Mouse (Mus musculus) telencephalon, adult 2 months (tissue): ENCODE measurements at regions not wholly inside any gene's neighbourhood (a gene's known extent, or its start where the extent isn't known, plus 50 kb on each side); places are given as distances from the start of the nearest gene placed in this dataset.
A peak's percentile ranks its signal among the peaks of the same experiment; 100 is the strongest.

Experiments
- DNase-seq: peaks from one replicate; pipeline ENCODE4 v3.0.0-alpha.2; 2011; ENCODE audit warnings: low read depth, low spot score

DNA sequence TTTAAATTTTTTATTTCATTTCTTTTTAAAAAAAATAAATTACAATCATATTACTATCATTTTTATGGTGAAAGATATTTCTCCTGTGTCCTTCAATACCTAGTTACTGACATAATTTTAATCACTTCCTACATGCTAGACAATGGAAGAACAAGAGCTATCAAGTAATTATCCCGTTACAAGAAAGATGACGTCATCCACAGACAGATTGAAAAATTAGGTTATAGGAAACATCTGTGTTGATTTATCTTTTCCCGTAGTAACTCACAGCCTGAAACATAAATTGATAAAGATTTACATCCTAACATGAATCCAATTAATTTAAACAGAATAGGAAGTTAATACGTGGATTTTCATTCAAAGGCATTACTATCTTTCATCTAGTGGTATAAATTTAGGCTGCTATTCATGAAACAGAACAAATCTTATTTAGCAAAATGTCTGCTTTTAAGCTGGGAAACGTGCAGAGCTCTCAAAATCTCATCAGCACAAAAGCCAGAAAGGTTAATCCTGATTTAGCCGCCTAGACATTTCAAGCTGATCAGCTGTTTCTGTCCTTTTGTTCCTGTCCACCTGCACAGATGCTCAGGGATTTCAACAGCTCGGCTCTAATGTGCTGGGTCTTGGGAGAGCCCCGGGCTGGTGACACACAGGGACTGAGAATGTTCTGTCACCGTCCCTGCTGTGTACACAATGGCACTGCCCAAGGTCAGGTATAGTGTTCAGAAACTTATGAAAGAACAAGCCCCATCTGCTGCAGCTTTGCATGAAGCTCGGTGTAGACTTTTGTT is 189.0 kb upstream of the Cd180 start:
- no peak for DNase-seq

DNA sequence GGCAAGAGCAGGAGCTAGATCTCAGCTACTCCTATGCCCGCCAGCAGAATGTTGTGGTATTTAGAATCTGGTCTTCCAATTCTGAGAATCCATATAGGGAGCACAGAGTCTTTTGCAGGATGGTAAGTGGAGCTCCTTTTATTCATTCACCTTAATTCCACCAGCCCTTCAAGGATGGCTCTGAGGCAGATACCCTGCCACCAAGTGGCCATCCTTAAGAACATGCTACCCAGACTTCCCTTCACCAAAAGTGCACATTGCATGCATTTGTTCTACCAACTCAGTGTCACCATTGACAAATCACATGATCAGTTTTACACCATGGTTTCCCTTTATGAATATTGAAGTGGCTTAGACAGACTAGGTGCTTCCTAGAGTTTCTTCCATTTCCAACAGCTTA is 186.1 kb upstream of the Cd180 start:
- DNase-seq, result peak; percentile 19

DNA sequence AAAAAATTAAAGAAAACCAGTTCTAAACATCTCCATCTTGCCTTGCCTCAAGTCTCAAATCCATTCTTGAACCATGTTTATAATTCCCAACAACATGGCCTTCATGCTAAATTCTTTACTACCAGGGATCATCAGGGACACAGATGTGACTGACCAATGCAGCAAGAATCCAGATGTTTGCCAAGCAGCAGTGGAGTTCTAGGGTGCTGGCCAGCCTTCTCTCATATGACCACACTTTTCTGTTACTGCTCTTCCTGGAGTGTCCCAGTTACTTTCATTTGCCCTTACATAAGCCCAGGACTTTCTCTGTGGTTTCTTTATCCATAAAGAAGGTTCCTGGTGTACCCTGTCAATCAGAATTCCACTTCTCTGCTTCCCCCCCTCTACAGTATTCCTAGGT is 185.4 kb upstream of the Cd180 start:
- DNase-seq, result no peak

DNA sequence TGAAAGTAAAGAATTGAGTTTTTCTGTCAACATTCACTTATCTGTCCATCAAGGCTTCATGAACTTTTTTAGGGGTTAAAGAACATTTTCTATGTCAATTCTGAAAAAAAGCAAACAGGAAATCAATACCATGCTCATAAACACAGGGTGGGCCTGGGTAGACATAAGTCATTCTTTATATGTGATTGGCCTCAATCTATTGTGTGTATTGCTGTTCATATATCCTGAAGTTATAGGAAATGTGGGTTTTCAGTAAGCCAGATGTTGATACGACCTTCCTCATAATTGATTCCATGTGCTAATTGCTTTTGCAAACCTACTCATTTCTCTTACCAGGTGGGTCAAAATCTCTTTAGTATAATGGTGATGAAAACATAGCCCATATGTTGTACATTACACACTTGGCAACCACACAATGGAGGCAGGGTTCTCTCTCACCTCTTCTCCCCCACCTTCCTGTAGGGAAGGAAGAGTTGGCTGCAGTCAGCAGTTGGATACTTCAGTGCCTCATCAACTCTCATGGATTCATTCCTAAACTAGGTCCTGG is 182.6 kb upstream of the Cd180 start:
- no peak for DNase-seq

DNA sequence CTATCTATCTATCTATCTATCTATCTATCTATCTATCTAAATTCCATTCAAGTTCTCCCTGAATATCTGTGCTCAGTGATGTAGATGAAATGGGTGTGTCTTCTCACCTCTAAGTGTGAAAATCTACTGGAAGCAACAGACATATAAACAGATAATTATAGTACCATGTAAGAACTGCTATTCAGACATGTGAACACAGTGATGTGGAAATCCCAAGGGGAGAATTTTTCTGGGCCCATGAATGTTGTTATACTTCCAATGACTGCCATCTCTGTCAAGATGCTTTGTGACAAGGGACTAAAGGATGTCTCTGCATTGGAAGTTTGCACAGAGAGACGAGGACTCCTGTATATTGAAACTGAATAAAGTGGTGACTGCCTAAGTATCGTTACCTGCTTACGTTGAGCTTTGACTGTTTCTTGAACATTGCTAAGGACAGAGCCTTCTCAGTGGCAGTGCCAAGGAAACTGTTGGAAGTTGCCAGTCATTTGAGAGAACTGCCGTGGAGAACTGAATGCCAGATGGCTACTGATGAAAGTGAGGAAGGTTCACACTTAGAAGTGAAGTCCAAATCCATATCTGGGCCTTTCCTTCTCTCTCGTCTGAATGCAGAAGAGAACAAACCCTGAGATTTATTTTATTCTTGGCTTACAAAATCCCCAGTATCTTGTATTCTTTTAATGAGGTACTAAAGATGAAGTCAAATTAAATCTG is 175.0 kb upstream of the Cd180 start:
- DNase-seq, result peak; percentile 24

DNA sequence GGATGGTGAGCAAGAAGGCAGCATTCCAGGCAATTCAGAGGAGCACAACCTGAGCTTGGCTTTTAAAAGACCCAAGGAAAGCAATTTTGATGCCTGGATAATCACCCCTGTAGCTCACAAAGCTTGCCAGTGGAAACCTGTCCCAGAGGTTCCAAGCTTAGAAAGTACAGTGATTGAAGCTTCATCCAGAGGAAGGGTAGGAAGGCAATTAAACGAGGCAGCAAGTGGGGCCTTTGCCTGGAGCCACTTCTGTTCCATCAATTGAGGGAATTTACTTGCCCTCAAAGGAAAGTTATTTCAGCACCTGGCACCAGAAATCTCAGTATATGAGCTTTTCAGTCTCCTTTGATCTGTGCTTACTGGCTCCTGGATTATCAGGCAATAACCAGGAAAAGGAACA is 171.9 kb upstream of the Cd180 start:
- DNase-seq, result no peak

DNA sequence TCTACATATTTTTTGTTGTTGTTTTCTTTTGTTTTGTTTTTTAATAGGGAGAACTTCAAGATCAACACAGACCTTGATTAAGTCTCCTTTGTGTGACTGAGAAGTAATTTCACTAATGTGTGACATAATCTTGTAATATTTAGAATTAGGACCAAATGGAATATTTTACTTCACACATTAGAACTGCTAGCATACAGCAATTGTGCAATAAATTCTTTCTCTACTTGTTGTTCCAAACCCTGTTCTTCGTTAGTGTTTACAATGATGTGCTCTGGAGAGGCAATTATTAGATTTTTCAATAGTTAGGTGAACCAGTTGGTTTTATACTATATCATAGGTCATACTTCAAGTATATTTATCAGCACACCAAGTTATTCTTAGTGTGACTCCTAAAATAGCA is 171.3 kb upstream of the Cd180 start:
- no peak for DNase-seq

DNA sequence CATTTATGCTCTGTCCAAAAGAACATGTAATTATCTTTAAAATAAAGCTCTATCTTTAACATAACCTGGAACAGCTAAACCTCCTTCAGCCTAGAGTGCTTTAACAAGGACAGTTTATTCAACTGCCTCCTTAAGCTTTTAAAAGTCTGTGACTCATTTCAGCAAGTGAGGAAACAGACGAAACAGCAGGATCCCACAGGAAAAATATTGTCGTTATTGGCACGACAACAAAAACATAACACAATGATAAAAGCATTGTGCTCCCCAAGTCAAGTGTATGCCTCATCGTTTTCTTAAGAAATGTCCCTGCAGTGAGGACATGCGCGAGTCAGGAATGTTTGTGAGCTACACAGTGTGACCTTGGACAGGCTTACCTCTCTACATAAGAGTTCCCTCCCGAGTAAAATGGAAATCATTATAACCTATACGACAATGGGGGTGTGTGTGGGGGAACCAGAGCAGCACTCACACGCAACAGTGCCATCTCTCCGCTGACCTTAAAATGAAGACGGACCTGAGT is 166.7 kb upstream of the Cd180 start:
- no peak for DNase-seq

DNA sequence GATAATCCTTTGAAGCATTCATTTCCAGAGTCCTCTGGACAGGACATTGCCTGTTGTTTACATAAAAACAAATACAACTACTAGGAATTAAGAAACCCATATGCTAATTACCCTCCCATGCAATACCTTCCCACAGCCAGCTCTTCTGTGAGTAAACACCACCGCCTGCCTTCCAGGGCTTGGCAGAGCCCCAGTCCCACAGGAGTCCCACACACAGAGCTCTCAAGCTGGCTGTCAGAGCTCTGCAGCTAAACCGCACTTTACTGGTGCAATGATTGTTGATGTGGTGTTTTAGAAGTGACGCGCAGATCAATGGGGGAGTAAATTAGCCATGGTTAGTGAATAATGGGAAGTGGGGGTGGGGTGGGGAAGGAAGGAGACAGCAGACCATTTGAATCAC is 159.6 kb upstream of the Cd180 start:
- DNase-seq, result peak; percentile 35

DNA sequence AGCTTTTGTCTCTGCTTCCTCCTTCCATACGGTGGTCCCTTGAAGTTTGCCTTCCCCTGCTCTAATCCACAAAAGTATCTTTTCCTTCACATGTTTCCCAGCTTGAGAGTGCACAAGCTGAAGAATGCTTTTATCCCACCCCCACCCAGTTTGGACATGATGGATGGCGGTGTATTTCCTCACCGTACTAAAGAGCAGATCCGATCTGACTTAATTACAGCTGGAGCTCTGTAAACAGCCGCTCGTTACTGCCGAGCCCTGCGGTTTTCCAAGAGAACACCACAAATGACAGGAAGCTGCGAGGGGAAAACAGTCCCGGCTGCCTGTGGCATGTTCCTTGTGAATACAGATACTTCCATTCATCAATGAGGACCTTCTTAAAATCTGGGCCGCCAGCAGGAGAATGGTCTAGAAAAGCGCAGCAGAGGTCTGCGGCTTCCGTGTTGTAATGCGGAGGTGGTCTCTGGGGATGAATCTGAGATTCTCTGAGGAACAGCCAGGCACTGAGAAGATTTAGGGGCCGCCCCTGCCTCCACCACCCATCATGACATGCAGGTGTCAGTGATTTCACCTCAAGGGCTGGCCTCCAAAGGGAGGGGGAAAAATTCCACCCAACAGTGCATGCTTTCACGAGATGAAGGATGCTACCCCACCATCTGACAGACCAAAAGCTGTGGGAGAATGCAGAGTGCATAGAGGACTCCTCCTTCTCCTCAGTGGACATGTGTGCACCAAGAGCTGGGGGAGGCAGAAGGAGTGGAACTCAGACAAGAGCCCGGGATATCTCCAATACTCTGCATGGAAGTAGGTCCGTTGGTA is 155.7 kb upstream of the Cd180 start:
- DNase-seq, result no peak

DNA sequence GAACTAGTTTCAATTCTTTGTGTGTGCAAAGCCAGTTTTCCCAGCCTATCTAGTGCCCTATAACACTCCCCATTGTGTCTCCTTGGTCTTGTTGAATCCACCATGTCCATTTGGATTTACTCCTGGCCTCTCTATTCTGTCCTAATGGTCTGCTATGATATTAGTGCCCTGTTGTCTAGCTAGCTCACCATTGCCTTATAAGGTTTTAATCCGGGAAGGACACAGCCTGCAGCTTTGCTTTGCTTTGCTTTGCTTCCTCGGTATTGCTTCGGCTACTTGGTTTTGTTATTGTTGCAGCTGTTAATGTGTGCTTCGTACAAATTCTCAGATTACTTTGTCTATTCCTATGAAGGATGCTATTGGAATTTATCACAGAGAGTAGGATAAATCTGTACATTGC is 152.9 kb upstream of the Cd180 start:
- no peak for DNase-seq

DNA sequence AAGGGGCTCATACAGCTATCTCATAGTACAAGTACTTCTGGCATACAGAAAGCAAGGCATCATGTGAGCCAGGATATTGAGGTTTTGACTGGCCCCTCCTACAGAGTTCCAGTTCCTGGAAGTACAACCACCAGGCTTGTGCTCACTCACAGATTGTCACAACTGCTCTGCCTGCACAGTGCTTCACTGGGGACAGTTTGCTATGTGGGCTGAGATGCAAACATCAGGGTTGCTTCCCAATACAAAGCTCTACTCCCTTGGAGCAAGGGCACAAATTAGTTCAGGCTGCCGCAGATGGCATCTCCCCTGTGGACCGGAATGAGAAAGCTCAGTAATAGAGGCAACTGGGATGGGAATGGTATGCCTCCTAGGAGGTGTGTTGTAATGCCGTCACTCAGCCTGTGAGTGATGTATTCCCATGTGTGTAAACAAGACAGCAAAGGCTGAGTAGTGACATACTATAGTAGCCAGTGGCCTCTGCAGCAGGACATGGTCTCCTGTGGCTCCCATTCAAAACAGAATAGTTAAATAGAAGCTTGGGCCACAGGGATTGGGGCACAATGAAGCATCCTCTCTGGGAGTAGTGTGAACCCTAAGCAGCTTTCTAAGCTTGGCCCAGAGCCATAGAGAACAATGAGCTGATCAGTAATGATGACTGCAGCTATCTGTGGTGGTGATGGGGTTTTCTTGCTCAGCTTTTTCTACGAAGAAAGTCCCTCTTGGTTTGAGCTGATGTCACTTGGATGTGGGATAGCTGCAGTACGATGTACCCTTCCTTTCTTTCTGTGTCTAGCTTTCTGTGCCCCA is 148.8 kb upstream of the Cd180 start:
- DNase-seq, result no peak

DNA sequence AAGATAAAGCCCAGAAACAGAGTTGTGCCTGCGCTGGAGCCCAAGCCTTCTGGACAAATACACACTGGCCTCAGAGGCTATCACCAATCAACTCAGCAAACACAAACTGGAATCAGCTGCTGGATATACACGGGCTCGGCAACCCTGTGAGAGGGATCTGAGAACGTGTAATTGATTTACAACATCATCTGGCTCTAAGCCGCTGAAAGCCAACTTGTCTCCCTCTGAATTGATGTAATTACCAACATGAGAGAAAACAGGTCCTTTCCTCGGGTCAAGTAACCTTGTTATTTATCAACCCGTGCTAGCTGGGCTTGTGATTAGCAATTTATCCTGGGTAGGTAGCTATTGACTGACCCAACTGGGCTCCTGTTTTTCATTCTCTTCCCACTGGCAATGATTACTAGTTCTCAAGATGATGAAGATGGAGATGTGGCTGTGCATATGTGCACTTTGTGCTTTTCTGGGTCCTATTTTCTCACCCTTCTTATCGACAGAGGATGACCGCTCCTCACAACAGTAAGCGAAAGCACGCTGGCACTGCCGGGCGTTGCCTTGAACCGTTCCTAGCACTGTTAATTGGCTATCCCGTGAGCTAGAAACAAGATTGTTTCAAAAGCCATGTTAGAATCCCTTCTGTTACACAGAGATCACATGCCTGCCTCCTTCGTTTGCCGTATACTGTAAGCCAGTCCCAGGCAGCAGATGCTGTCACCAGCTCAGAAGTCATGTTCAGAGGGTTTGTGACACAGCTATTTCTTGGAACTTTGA is 147.3 kb upstream of the Cd180 start:
- DNase-seq, result no peak

DNA sequence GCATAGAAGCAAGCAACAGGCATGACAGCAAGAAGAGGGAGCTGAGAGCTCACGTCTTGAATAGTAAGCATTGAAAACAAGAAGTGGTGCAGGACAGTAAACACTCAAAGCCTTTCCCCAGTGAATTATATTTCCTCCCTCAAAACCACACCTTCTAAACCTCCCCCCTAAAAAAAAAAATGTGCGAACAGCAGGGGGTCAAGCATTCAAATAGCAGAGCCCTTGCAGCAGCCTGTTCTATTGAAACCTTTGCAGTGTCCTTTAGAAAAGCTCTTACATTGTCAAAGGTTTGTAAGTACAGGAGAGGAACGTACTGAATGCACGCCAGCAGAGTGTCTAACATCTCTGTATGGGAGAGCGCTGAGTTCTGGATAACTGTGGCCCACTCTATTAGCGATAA is 145.1 kb upstream of the Cd180 start:
- DNase-seq, result no peak

DNA sequence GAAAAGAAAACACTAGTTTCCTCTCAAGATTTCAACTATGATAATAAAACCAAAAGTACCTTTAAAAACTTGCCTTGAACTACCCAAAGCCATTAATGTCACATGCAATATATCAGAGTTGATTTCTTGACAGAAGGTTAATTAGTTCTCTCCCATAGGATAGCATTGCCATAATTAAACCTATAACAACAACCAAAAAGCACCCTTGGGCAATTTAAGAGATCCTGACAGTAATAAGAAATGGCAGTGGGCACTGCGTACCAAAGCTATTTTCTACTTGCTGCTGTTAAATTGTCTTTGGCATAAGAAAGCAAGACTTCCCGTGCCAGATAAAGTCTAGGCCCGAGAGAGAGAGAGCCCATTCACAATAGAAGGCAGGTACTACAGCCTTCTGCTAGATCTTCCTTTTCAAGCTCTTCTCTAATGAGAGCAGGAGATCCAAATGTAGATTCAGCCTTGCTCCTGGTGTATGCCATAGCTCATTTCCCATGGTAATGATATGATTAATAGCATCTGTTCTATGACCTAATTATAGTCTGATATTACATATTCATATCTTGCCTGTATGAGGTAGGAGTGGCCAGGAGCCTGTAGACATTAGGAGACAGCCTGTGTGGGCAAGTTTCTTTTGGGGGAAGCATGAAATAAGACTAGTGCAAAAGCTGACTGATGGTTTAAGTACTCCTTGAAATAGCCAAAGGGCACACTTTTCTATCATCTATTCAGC is 126.3 kb upstream of the Cd180 start:
- DNase-seq, result no peak

DNA sequence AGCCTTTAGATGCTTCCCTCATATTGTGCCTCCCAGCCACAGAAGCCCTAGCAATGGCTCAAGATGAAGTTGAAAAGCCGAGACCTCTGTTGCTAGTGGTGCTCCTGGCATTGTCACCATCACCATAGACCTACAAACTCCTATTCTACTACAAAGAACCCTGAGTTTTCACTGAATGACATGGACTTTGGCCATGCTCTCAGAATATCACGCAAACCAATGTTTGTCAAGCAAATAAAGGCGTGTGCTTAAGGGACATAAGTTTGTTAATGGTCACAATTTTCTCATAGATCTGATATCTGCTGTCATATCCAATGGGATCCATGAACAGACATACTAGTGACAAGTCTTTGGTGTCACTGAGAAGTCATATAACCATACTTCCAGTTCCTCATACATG is 123.8 kb upstream of the Cd180 start:
- no peak for DNase-seq

DNA sequence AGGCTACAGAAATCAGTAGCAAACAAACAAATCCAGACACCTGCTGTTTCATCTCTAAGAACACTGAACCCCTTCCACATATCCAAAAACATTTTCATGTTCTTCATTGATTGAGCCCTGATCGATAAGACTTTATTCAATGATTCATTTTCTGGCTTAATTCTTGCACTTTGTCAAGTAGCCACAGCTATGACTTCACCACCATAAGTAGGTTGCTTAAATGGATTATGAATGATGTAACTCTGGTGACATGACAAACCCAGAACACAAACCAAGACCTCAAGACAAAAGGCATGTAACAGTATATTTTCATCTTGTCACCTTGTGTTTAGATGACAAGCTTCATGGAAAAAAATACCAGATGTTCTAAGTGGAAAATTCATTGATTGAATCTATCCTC is 123.1 kb upstream of the Cd180 start:
- no peak for DNase-seq

DNA sequence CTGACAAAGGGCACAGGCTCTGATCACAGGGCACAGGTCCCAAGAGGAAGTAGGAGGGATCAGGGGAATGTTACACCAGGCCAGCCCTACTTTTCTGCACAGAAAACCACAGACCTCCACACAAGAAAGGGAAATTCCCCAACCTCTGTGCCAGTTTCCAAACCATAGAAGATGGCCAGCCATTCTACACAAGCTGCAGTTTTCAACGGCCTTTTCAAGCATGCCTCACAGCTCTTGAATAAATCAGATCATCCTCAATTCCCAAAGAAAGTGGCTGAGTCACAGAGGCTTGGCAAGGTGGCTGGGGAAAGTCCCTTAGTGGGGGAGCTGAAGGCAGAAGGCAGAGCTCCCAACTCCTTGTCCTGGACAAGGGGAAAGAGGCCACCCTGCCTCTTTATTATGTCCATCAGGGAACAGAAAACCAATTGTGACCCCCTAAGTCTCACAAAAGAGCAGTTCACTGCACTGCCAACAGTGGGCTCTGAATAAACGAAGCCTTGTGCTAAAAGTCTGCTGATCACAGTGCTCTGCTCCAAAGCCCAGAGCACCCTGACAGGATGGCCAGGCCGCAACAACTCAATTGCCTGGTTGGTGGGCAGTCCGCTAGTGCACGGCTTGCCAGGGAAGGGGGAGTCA is 120.0 kb upstream of the Cd180 start:
- DNase-seq, result peak; percentile 52
